Mouse (Mus musculus) telencephalon, adult 2 months (tissue): ENCODE results near the gene Palm2.

Experiments used
- DNase-seq: peaks from one replicate; pipeline ENCODE4 v3.0.0-alpha.2; 2011; ENCODE audit warnings: low read depth, low spot score

Gene Palm2

DNA sequence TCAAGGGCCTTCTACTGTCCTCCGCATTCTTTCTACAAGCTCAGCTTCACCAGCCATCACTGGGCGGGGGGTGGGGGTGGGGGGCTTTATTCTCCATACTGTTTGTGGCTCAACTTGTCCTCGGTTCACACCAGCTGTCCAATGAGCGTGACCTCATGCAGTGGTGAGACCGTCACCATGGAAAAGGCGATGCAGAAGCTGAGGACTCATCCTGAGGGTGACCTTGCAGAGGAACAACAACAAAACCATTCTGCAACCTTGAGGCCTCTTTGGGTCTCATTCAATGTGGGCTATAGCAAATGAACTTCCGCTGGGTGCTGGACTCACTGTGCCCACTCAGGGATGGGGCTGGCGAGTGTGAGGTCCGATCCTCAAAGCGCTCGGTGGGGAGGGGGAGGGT lies 317.5 kb downstream of the Palm2 start:
- DNase-seq, result no peak

DNA sequence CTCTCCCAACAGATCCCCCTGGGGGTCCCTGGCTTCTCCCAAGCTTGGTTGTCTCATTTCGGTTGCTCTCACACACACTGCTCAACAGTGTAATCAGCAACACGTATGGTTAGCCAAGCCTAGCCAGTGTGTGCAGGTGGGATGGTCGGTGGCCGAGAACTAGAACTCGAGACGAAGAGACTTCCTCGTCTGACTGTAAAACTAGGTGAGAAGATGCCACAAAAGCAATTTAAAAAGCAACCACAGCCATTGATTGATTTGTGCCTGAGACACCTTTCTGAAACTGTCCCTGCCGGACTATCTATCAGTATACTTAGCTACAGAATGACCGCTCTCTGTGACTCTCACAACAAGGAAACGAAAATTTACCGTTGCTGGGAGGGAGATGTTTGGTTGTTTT lies 321.0 kb downstream of the Palm2 start:
- no peak for DNase-seq

DNA sequence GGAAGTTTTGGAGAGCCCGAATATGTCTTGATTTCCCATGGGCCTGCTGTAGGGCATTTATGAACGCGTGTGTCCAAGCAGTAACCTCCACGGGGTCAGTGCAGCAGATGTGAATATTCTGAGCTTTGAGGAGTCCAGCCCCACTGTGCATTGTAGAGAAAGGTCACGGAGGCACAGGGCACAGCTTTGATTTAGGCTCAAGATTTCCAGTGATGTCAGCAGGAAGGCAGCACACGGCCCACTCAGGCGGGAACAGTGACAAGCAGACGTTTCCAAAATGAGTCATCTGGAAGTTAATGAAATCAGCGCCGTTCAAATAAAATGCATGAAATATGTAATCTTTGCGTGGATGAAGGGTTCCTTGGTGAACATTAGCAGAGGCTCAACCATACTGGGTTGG lies 323.9 kb downstream of the Palm2 start:
- DNase-seq, result no peak
